Mouse (Mus musculus) lung, adult 2 months (tissue): ENCODE measurements around the gene Fggy.

ENCODE experiments used
- CTCF ChIP-seq: fragments of 200-500 bp; IDR thresholded peaks from 2 replicates; pipeline ENCODE4 v1.5.1; 2011; ENCODE audit warnings: mild to moderate bottlenecking, low read length, control low read depth; ENCODE audit not compliant: insufficient read depth
- POLR2A ChIP-seq: fragments of 200-500 bp; IDR thresholded peaks from 2 replicates; pipeline ENCODE4 v1.6.1; 2011; ENCODE audit warnings: low read depth, mild to moderate bottlenecking, control low read depth, low read length, borderline replicate concordance; ENCODE audit errors: extremely low read depth

DNA sequence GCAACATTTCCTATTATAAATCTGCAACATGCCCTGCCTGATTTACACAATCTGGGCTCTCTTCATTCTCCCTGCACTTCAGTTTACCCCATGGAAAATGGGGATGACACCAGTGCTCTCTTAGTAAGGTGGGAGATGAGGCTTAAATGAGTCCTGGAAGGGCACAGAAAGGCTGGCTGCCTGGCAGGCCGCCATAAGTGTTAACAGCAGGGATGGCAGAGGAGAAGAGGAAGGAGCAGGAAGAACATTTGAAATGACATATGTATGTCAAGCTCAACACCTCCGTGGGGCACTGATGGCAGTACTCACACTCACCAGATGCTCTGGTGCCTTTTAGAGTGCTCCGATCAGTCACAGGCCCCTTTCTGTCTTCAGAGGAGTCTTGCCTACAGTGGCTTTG, 308.6 kb downstream of the Fggy start:
- TF ChIP-seq CTCF (no peak), POLR2A (no peak)
